Mouse (Mus musculus) liver, adult 2 months (tissue): Measurements from ENCODE around the gene Selenok.

Source experiments
- CTCF ChIP-seq: fragments of 200-500 bp; IDR thresholded peaks from 2 replicates; pipeline ENCODE4 v1.5.1; 2011; ENCODE audit warnings: low read depth, low read length, control low read depth
- POLR2A ChIP-seq: fragments of 200-500 bp; IDR thresholded peaks from 2 replicates; pipeline ENCODE4 v1.6.1; 2011; ENCODE audit warnings: low read length, control low read depth; ENCODE audit not compliant: insufficient read depth; ENCODE audit errors: extremely low read depth

GRCm38 (mm10) chr14:29996000-29996751 is 28.1 kb downstream of the Selenok start:
- TF ChIP-seq CTCF (no peak), POLR2A (no peak)
